Mouse (Mus musculus): ENCODE data around the gene Gar1. TPM values are rescaled to one million over a fixed set of nuclear protein-coding genes. Genes with fewer than 3 reads are reported as not detected.

Gar1 gene
- total RNA-seq, 1 experiment from 2014 or later = 67.1 TPM

GRCm38 (mm10) chr3:129803765-129804164, 27.4 kb downstream of the Gar1 start, which contains the start of gene Lrit3:
Gene Lrit3, minus strand, starts transcription at chr3:129804030.
- no peak for DNase-seq

- no peak for DNase-seq
Observed at GRCm38 (mm10) chr3:129799011-129799410, 32.2 kb downstream of the Gar1 start.

- no peak for DNase-seq
Observed at GRCm38 (mm10) chr3:129798551-129798950, 32.6 kb downstream of the Gar1 start.

GRCm38 (mm10) chr3:129797341-129797740, 33.9 kb downstream of the Gar1 start:
- DNase-seq = no peak

GRCm38 (mm10) chr3:129793801-129794200, 37.4 kb downstream of the Gar1 start:
- DNase-seq = no peak

- no peak for DNase-seq
Observed at GRCm38 (mm10) chr3:129782746-129783145, 48.5 kb downstream of the Gar1 start.

- DNase-seq = no peak
Observed at GRCm38 (mm10) chr3:129781435-129781834, 49.8 kb downstream of the Gar1 start.

Other genes with a start within 250 kb of the Gar1 start
- gene Egf, start 76.1 kb downstream of the Gar1 start, total RNA-seq (2021) = 0.64 and 0.82 TPM in 2 replicates
- not detected in 2 replicates for gene Lrit3, start 27.4 kb downstream of the Gar1 start, total RNA-seq (2021)
- gene Rrh, start 8.8 kb downstream of the Gar1 start, total RNA-seq (2021) = 0.19 TPM in 1 of 2 replicates, not detected in the other
- gene Cfi, start 4.5 kb upstream of the Gar1 start, total RNA-seq (2021) = 3.5 and 67.6 TPM in 2 replicates
- 56.0 and 62.7 TPM in 2 replicates for gene Pla2g12a, start 47.2 kb upstream of the Gar1 start, total RNA-seq (2021)
- 34.7 TPM in 2 replicates for gene Casp6, start 70.0 kb upstream of the Gar1 start, total RNA-seq (2021)
- gene Mcub, start 138.8 kb upstream of the Gar1 start, total RNA-seq (2021) = 7.9 and 9.3 TPM in 2 replicates
- gene Sec24b, start 230.2 kb upstream of the Gar1 start, total RNA-seq (2021) = 56.0 and 66.4 TPM in 2 replicates